Mouse (Mus musculus): ENCODE data around the gene Rpl29. TPM values are rescaled to one million over a fixed set of nuclear protein-coding genes. Genes with fewer than 3 reads are reported as not detected.

Gene Rpl29
- polyA plus RNA-seq, 1 experiment = 719 TPM

DNA sequence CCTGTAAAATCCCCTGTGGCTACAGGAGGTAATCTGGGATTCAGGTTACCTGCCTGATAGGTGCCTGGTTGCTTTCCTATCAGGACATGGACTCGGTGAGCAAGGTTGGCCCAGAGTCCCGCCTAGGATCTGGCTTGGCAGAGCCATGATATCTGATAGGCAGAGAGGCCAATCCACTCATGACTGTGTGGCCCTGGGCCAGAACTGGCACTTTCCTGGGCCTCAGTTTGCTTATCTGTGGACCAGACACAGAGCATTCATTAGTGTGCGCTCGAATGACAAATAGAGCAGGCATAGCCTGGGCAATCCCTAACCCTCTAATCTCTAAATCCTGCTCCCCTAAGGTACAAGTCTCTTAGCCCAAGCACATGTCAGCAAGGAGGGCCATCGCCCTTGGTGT lies 27.1 kb upstream of the Rpl29 start:
- H3K4me3 ChIP-seq (ENCODE audit: insufficient read depth, low read length) = no peak overlapping the region
- no peak for TF ChIP-seq CTCF (IDR thresholded peaks at IDR 0.05; ENCODE audit: extremely low read depth, insufficient read depth, low read length)
- no peak overlapping the region for H3K27ac ChIP-seq (ENCODE audit: insufficient read depth, low read length)
- H3K4me1 ChIP-seq (ENCODE audit: control insufficient read depth, insufficient read depth, low read length) = peaks cover 13% of the 10 kb centered on the region

DNA sequence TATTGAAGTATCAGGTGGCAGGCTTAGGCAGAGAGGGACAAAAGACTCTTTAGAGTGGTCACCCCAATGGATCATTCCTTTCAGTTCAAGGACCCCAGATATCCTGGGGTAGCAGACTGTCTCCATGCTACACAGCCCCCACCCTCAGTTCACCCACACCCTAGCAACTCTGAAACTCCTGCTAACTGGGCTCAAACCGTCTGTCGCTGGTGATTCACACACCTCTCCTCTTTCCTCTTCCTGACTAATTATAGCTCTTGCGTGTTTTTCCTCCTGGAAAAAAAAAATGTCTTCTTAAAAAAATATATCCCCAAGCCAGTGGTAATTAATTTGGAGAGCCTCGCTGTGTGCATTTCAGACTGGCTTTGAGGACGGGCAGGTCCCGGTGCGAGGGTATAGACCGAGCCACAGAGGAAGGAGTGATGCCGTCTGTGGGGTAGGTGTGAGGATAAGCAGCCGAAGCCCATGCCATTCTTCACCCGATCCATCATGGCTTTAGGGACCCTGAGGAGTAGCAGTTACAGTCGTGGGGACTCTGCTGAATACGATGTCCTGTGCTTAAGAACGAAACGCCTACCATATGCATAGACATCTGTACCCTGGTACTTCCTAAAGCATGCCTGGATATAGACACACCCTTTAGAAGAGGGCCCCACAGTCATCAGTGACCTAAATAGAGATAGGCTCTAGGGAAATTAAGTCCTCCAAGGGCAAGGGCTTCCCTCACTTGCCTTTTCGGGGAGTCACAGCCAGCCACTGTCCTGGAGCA lies 26.5 kb upstream of the Rpl29 start:
- peaks cover 14% of the 10 kb centered on the region for H3K4me1 ChIP-seq (ENCODE audit: control insufficient read depth, insufficient read depth, low read length)
- no peak for TF ChIP-seq CTCF (IDR thresholded peaks at IDR 0.05; ENCODE audit: extremely low read depth, insufficient read depth, low read length)
- no peak for TF ChIP-seq POLR2A (IDR thresholded peaks at IDR 0.05; ENCODE audit: extremely low read depth, insufficient read depth, low read length)
- H3K4me3 ChIP-seq (ENCODE audit: insufficient read depth, low read length) = no peak overlapping the region
- peak overlapping the region; percentile 69 for H3K27ac ChIP-seq (ENCODE audit: insufficient read depth, low read length)

GRCm38 (mm10) chr9:106405275-106405674 lies 24.0 kb upstream of the Rpl29 start:
- Histone ChIP-seq H3K27ac (ENCODE audit: insufficient read depth, low read length) (no peak overlapping the region), H3K4me3 (ENCODE audit: insufficient read depth, low read length) (no peak overlapping the region)

GRCm38 (mm10) chr9:106406443-106407078 lies 22.7 kb upstream of the Rpl29 start:
- TF ChIP-seq POLR2A (IDR thresholded peaks at IDR 0.05; ENCODE audit: extremely low read depth, insufficient read depth, low read length) (no peak), CTCF (IDR thresholded peaks at IDR 0.05; ENCODE audit: extremely low read depth, insufficient read depth, low read length) (no peak)
- H3K4me1 ChIP-seq (ENCODE audit: control insufficient read depth, insufficient read depth, low read length) = peaks cover 18% of the 10 kb centered on the region
- H3K27ac ChIP-seq (ENCODE audit: insufficient read depth, low read length) = 0 out of 2 replicates have a peak overlapping the region, but pooled peaks have one; percentile 34
- no peak overlapping the region for H3K4me3 ChIP-seq (ENCODE audit: insufficient read depth, low read length)

More at GRCm38 (mm10) chr9:106405275-106405674, 24.0 kb upstream of the Rpl29 start:
- TF ChIP-seq CTCF (IDR thresholded peaks at IDR 0.05; ENCODE audit: extremely low read depth, insufficient read depth, low read length) (no peak), POLR2A (IDR thresholded peaks at IDR 0.05; ENCODE audit: extremely low read depth, insufficient read depth, low read length) (no peak)
- H3K4me1 ChIP-seq (ENCODE audit: control insufficient read depth, insufficient read depth, low read length) = peaks cover 14% of the 10 kb centered on the region

DNA sequence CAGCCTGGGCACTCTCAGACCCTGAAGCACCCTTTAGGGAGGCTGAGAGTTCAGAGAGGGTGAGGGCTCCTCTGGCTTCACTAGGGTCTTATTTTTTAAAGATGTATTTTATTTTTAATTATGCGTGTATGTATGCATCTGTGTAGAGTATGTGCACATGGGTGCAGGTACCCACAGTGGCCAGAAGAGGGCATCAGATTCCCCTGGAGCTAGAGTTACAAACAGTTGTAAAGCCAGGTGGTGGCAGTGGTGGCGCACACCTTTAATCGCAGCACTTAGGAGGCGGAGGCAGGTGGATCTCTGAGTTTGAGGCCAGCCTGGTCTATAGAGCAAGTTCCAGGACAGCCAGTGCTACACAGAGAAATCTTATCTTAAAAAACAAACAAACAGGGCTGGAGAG lies 20.2 kb upstream of the Rpl29 start:
- Histone ChIP-seq H3K4me3 (ENCODE audit: insufficient read depth, low read length) (no peak overlapping the region), H3K27ac (ENCODE audit: insufficient read depth, low read length) (no peak overlapping the region), H3K4me1 (ENCODE audit: control insufficient read depth, insufficient read depth, low read length) (peaks cover 8% of the 10 kb centered on the region)
- TF ChIP-seq POLR2A (IDR thresholded peaks at IDR 0.05; ENCODE audit: extremely low read depth, insufficient read depth, low read length) (no peak), CTCF (IDR thresholded peaks at IDR 0.05; ENCODE audit: extremely low read depth, insufficient read depth, low read length) (no peak)

DNA sequence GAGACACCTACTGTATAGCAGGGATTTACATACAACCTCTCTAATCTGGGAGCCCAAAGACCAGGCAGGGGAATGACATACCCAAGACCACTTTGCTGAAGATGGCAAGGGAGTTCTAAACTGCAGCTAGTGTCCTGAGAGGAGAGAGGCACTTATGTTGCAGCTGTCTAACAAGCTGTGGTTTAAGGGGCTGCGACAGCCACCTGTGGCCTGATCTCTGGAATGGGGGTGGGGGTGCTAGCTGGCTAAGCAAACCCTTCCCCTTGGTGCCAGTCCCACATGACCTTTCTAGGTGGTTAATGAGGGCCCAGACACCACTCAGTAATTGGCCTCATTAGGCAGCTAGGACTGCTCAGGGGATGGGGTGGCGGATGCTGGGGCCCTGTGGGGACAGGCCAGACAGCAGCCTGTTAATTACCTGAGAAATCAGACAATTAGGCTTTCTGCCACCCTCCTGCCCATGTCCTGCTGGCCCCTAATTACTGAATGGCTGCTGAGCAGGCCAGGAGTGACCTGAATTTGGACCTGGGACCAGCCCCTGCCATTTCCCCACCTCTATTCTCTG lies 19.1 kb upstream of the Rpl29 start:
- H3K27ac ChIP-seq (ENCODE audit: insufficient read depth, low read length) = no peak overlapping the region
- peaks cover 8% of the 10 kb centered on the region for H3K4me1 ChIP-seq (ENCODE audit: control insufficient read depth, insufficient read depth, low read length)
- no peak overlapping the region for H3K4me3 ChIP-seq (ENCODE audit: insufficient read depth, low read length)
- TF ChIP-seq CTCF (IDR thresholded peaks at IDR 0.05; ENCODE audit: extremely low read depth, insufficient read depth, low read length) (no peak), POLR2A (IDR thresholded peaks at IDR 0.05; ENCODE audit: extremely low read depth, insufficient read depth, low read length) (no peak)

GRCm38 (mm10) chr9:106411091-106411594 lies 18.1 kb upstream of the Rpl29 start:
- no peak for TF ChIP-seq CTCF (IDR thresholded peaks at IDR 0.05; ENCODE audit: extremely low read depth, insufficient read depth, low read length)
- no peak for TF ChIP-seq POLR2A (IDR thresholded peaks at IDR 0.05; ENCODE audit: extremely low read depth, insufficient read depth, low read length)
- Histone ChIP-seq H3K4me1 (ENCODE audit: control insufficient read depth, insufficient read depth, low read length) (peaks cover 8% of the 10 kb centered on the region), H3K4me3 (ENCODE audit: insufficient read depth, low read length) (no peak overlapping the region)

DNA sequence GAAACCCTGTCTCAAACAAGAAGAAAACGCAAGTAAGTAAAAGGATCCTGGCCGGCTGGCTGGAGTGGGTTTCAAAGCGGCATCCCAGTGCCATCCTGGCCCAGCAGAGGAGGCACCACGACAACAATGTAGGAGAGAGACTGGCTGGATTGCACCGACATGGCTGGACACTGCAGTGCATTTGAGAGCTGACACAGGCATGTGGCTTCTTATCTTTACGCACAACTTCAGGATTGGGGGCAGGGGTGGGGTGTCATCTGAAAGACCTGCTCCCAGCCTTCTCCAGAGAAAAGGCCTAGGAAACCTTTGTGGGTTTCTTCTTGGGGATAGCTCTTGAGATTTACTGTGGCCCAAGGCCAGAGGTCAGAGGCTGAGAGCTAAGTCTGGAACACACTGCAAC lies 17.5 kb upstream of the Rpl29 start:
- Histone ChIP-seq H3K4me3 (ENCODE audit: insufficient read depth, low read length) (no peak overlapping the region), H3K4me1 (ENCODE audit: control insufficient read depth, insufficient read depth, low read length) (peaks cover 8% of the 10 kb centered on the region), H3K27ac (ENCODE audit: insufficient read depth, low read length) (no peak overlapping the region)
- TF ChIP-seq CTCF (IDR thresholded peaks at IDR 0.05; ENCODE audit: extremely low read depth, insufficient read depth, low read length) (no peak), POLR2A (IDR thresholded peaks at IDR 0.05; ENCODE audit: extremely low read depth, insufficient read depth, low read length) (no peak)

More at GRCm38 (mm10) chr9:106411091-106411594, 18.1 kb upstream of the Rpl29 start:
- no peak overlapping the region for H3K27ac ChIP-seq (ENCODE audit: insufficient read depth, low read length)

GRCm38 (mm10) chr9:106412210-106412609 lies 17.0 kb upstream of the Rpl29 start:
- H3K4me3 ChIP-seq (ENCODE audit: insufficient read depth, low read length) = no peak overlapping the region
- H3K4me1 ChIP-seq (ENCODE audit: control insufficient read depth, insufficient read depth, low read length) = peaks cover 5% of the 10 kb centered on the region
- TF ChIP-seq CTCF (IDR thresholded peaks at IDR 0.05; ENCODE audit: extremely low read depth, insufficient read depth, low read length) (no peak), POLR2A (IDR thresholded peaks at IDR 0.05; ENCODE audit: extremely low read depth, insufficient read depth, low read length) (no peak)
- no peak overlapping the region for H3K27ac ChIP-seq (ENCODE audit: insufficient read depth, low read length)
